Mouse (Mus musculus) midbrain, postnatal 0 days (tissue): Measurements from ENCODE around the gene Etv6. TPM values are rescaled to one million over a fixed set of nuclear protein-coding genes. Genes with fewer than 3 reads are reported as not detected.

Experiments used
- ATAC-seq: fragments of 200-750 bp; cut with Nextera tagmentation; 2 replicates; pipeline ENCODE4 v1.8.0; 2017; ENCODE audit warnings: moderate number of reproducible peaks, mild to moderate bottlenecking, moderate TSS enrichment, moderate library complexity; ENCODE audit not compliant: low FRiP score
- DNase-seq: peaks from one replicate; pipeline ENCODE4 v3.0.0-alpha.2; 2015; ENCODE audit warnings: low spot score
- H3K27ac ChIP-seq: fragments of 300-500 bp; sonication (generic); 2 replicates; pipeline ENCODE4 v1.5.1; 2014; ENCODE audit warnings: low read depth, mild to moderate bottlenecking, low read length, mixed read lengths
- H3K27me3 ChIP-seq: fragments of 300-500 bp; sonication (generic); 2 replicates; pipeline ENCODE4 v1.6.1; 2014; ENCODE audit warnings: low read length, control low read depth, mixed read lengths; ENCODE audit not compliant: insufficient read depth
- H3K36me3 ChIP-seq: fragments of 300-500 bp; sonication (generic); 2 replicates; pipeline ENCODE4 v1.6.1; 2014; ENCODE audit warnings: low read length, control low read depth, mixed read lengths; ENCODE audit not compliant: insufficient read depth
- H3K4me1 ChIP-seq: fragments of 300-500 bp; sonication (generic); 2 replicates; pipeline ENCODE4 v1.6.1; 2014; ENCODE audit warnings: mild to moderate bottlenecking, control low read depth, antibody characterized with exemption, low read length, mixed read lengths; ENCODE audit not compliant: insufficient read depth
- H3K4me2 ChIP-seq: fragments of 300-500 bp; sonication (generic); 2 replicates; pipeline ENCODE4 v1.6.1; 2014; ENCODE audit warnings: low read depth, mild to moderate bottlenecking, low read length, mixed read lengths; ENCODE audit not compliant: poor library complexity, severe bottlenecking
- H3K4me3 ChIP-seq: fragments of 300-500 bp; sonication (generic); 2 replicates; pipeline ENCODE4 v1.5.1; 2014; ENCODE audit warnings: low read depth, mild to moderate bottlenecking, low read length, moderate library complexity
- H3K9ac ChIP-seq: fragments of 300-500 bp; sonication (generic); replicated peaks from 2 replicates; pipeline ENCODE4 v1.6.1; 2014; ENCODE audit warnings: mild to moderate bottlenecking, low read length, moderate library complexity, mixed read lengths; ENCODE audit not compliant: poor library complexity, severe bottlenecking
- H3K9me3 ChIP-seq: fragments of 300-500 bp; sonication (generic); 2 replicates; pipeline ENCODE4 v1.6.1; 2016; ENCODE audit warnings: low read length, control low read depth
- CTCF ChIP-seq: IDR thresholded peaks from 2 replicates; pipeline ENCODE4 v1.5.1; 2016; ENCODE audit warnings: antibody characterized with exemption, mild to moderate bottlenecking
- WGBS: fragments of 180-500 bp; shearing (Covaris S2); extraction: QIAGEN DNeasy Blood & Tissue Kit; methylation state at CpG from one replicate; pipeline ENCODE4 v1.1.7; 2014; 5-methylcytosine and 5-hydroxymethylcytosine counted together
- polyA plus RNA-seq: library from polyadenylated mRNA; unstranded; fragments of >200 nt; fragmentation: Nextera tagmentation; extraction: Ambion mirVana; gene quantifications from 2 replicates; pipeline ENCODE4 v1.2.1, GENCODE M21; 2015
- total RNA-seq: library from RNA; depleted of rRNA; stranded (reverse); fragments of >200 nt; gene quantifications from 2 replicates; pipeline ENCODE4 v1.2.3, GENCODE M21; 2014

Etv6 gene
- total and polyA plus RNA-seq, 2 experiments from 2014 or later, result 2.9 to 7.2 TPM

DNA sequence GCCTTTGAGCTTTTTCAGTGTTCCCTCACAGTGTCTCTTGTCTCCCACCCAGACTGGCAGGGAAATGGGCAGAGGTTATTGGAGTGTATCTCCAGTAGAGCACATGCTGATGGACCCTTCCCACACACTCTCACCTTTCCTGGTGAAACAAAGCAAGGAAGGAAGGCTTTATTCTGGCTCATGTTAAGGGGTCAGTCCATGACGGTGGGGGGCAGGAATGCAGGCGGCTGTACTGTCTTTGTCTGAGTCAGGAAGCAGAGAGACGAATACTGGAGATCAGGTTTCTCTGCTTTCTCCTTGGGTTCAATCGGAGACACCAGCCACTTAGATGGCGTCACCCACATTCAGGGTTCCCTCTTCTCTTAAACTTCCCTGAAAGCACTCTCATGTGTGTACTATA lies 11.7 kb downstream of the Etv6 start:
- Histone ChIP-seq H3K27ac (no peak overlapping the region), H3K9me3 (no peaks in the 10 kb centered on the region), H3K4me1 (0 out of 2 replicates have a peak, but pooled peaks cover 3% of the 10 kb centered on the region), H3K9ac (no peak overlapping the region), H3K4me3 (no peak overlapping the region), H3K36me3 (no peaks in the 10 kb centered on the region), H3K27me3 (no peaks in the 10 kb centered on the region), H3K4me2 (no peak overlapping the region)
- no peak for TF ChIP-seq CTCF
- DNase-seq (no peak), ATAC-seq (no peak)
- 71% methylated on average over 5 of the region's 5 CpGs for WGBS

DNA sequence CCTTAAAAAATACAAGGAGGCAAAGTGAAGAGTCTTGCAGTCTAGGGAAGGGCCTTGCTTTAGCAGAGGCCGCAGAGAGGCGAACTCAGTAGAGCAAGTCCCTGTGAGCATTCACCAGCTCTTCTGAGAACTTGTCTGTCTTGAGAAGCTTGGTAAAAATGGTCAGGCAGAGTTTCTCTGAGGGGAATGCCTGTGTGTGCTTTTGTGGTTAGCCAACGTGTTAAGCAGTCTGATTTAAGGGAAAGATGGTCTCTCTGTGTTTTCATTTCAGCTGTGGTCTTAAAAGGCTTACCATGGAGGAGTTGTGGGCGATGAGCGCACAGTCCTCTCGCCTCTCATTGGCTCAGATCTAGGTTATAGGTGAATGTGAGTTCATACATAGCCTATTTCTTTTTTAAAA lies 12.5 kb downstream of the Etv6 start:
- no peak for TF ChIP-seq CTCF
- Histone ChIP-seq H3K4me1 (0 out of 2 replicates have a peak, but pooled peaks cover 3% of the 10 kb centered on the region), H3K27ac (no peak overlapping the region), H3K4me3 (no peak overlapping the region), H3K9ac (no peak overlapping the region), H3K36me3 (no peaks in the 10 kb centered on the region), H3K9me3 (no peaks in the 10 kb centered on the region), H3K4me2 (no peak overlapping the region), H3K27me3 (no peaks in the 10 kb centered on the region)
- ATAC-seq, result no peak
- DNase-seq, result no peak
- 94% methylated on average over 6 of the region's 6 CpGs for WGBS

DNA sequence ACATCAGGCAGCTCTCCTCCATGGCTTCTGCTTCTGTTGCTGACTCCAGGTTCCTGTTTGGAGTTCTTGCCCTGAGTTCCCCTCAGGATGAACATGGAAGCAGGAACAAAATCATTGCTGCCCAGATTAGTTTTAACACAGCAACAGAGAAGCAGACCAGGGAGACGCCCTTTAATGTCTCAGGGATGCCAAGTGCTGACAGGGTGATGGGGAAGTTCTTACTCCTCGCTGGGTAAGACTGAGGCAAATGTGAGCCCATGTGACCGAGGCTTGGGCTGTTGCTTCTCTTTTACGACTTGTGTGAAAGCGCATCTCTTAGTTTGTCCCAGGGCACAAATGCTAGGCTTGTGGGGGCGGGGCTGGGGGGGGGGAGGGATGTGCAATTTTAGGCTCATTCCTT lies 13.5 kb downstream of the Etv6 start:
- H3K4me3 ChIP-seq, result no peak overlapping the region
- WGBS, result 92% methylated on average over 6 of the region's 6 CpGs
- no peak for DNase-seq
- no peaks in the 10 kb centered on the region for H3K27me3 ChIP-seq
- H3K9me3 ChIP-seq, result no peaks in the 10 kb centered on the region
- H3K36me3 ChIP-seq, result no peaks in the 10 kb centered on the region
- H3K27ac ChIP-seq, result no peak overlapping the region
- 0 out of 2 replicates have a peak, but pooled peaks cover 3% of the 10 kb centered on the region for H3K4me1 ChIP-seq
- no peak for TF ChIP-seq CTCF
- no peak overlapping the region for H3K9ac ChIP-seq
- ATAC-seq, result no peak
- no peak overlapping the region for H3K4me2 ChIP-seq

DNA sequence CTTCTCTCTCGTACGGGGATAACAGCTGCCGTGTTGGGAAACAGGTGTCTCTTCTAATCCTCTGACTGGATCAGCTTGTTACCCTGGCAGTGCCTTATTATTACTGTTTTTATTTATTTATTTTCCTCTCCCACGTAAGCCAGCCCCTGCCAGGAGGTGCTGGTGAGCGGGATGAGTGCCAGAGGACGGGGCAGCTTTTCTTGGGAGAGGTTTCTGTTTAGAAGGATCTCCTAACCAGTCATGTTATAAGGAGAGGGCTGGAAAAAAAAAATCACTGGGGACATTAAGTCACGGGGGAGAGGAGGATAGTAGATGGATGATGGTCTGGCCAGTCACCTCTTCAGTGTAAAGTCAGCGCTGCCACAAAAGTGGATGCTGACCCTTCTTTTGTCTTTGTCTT lies 15.0 kb downstream of the Etv6 start:
- H3K4me3 ChIP-seq, result no peak overlapping the region
- WGBS, result 80% methylated on average over 8 of the region's 8 CpGs
- H3K4me2 ChIP-seq, result no peak overlapping the region
- no peak for TF ChIP-seq CTCF
- H3K27ac ChIP-seq, result no peak overlapping the region
- H3K4me1 ChIP-seq, result 0 out of 2 replicates have a peak, but pooled peaks cover 3% of the 10 kb centered on the region
- no peak overlapping the region for H3K9ac ChIP-seq
- H3K27me3 ChIP-seq, result no peaks in the 10 kb centered on the region
- H3K9me3 ChIP-seq, result no peaks in the 10 kb centered on the region
- ATAC-seq (no peak), DNase-seq (no peak)
- no peaks in the 10 kb centered on the region for H3K36me3 ChIP-seq

GRCm38 (mm10) chr6:134051950-134052349 lies 16.4 kb downstream of the Etv6 start:
- Histone ChIP-seq H3K4me1 (no peaks in the 10 kb centered on the region), H3K27me3 (no peaks in the 10 kb centered on the region), H3K4me2 (no peak overlapping the region), H3K27ac (no peak overlapping the region), H3K36me3 (no peaks in the 10 kb centered on the region), H3K9ac (no peak overlapping the region), H3K4me3 (no peak overlapping the region), H3K9me3 (no peaks in the 10 kb centered on the region)
- no peak for DNase-seq
- TF ChIP-seq CTCF, result no peak
- no peak for ATAC-seq
- WGBS, result 37% methylated on average over 7 of the region's 7 CpGs

DNA sequence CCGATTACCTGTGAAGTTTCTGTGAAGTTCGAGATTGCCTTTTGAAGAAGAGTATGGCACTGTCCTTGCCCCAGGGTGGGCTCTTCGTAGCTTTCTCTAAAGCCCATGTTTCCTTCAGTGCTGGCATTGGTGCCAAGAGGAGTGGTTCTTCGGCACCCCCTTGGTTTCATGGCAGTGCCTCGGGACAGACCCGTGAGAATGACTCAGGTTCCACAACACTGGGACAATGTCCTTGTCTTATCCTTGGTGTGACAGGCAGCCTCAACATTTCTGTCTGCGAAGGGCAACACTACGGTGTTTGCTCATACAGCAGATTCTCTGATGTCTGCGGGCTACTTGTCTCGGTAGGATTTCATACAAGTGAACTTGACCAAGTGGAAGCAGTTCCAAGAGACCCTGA lies 17.6 kb downstream of the Etv6 start:
- DNase-seq, result no peak
- no peaks in the 10 kb centered on the region for H3K36me3 ChIP-seq
- TF ChIP-seq CTCF, result no peak
- H3K27ac ChIP-seq, result no peak overlapping the region
- no peak for ATAC-seq
- H3K9me3 ChIP-seq, result no peaks in the 10 kb centered on the region
- 96% methylated on average over 10 of the region's 10 CpGs for WGBS
- no peak overlapping the region for H3K4me3 ChIP-seq
- no peaks in the 10 kb centered on the region for H3K4me1 ChIP-seq
- H3K27me3 ChIP-seq, result no peaks in the 10 kb centered on the region
- H3K4me2 ChIP-seq, result no peak overlapping the region
- H3K9ac ChIP-seq, result no peak overlapping the region
